Mouse (Mus musculus) neural tube, embryonic 13.5 days (tissue): Measurements from ENCODE around the gene Jsrp1. TPM values are rescaled to one million over a fixed set of nuclear protein-coding genes. Genes with fewer than 3 reads are reported as not detected.
A peak's percentile ranks its signal among the peaks of the same experiment; 100 is the strongest.

ENCODE experiments used
- ATAC-seq: fragments of 200-750 bp; cut with Nextera tagmentation; 2 replicates; pipeline ENCODE4 v1.8.0; 2017; ENCODE audit warnings: low read depth, mild to moderate bottlenecking, moderate TSS enrichment, moderate library complexity
- H3K27ac ChIP-seq: fragments of 300-500 bp; sonication (generic); replicated peaks from 2 replicates; pipeline ENCODE4 v1.5.1; 2015; ENCODE audit warnings: moderate library complexity, mild to moderate bottlenecking, inconsistent platforms
- H3K27me3 ChIP-seq: fragments of 300-500 bp; sonication (generic); 2 replicates; pipeline ENCODE4 v1.6.1; 2015; ENCODE audit warnings: mild to moderate bottlenecking, inconsistent platforms
- H3K36me3 ChIP-seq: fragments of 300-500 bp; sonication (generic); 2 replicates; pipeline ENCODE4 v1.6.1; 2015; ENCODE audit warnings: mild to moderate bottlenecking, inconsistent platforms
- H3K4me1 ChIP-seq: fragments of 300-500 bp; sonication (generic); replicated peaks from 2 replicates; pipeline ENCODE4 v1.6.1; 2015; ENCODE audit warnings: inconsistent platforms
- H3K4me2 ChIP-seq: fragments of 300-500 bp; sonication (generic); 2 replicates; pipeline ENCODE4 v1.6.1; 2015; ENCODE audit warnings: inconsistent platforms, mild to moderate bottlenecking, moderate library complexity
- H3K4me3 ChIP-seq: fragments of 300-500 bp; sonication (generic); 2 replicates; pipeline ENCODE4 v1.5.1; 2015; ENCODE audit warnings: mild to moderate bottlenecking, inconsistent platforms
- H3K9ac ChIP-seq: fragments of 300-500 bp; sonication (generic); 2 replicates; pipeline ENCODE4 v1.6.1; 2015; ENCODE audit warnings: moderate library complexity, mild to moderate bottlenecking, inconsistent platforms
- H3K9me3 ChIP-seq: fragments of 300-500 bp; sonication (generic); 2 replicates; pipeline ENCODE4 v1.6.1; 2016; ENCODE audit warnings: inconsistent platforms
- WGBS: fragments of 180-500 bp; shearing (Covaris S2); methylation state at CpG from one replicate; pipeline ENCODE4 v1.1.7; 2015; 5-methylcytosine and 5-hydroxymethylcytosine counted together
- microRNA counts: library from miRNA; unstranded; fragments of <30 nt; microRNA quantifications from one replicate; lab custom pipeline; 2016
- microRNA-seq: library from miRNA; unstranded; fragments of <30 nt; microRNA quantifications from one replicate; pipeline ENCODE4, GENCODE M21; 2016
- polyA plus RNA-seq: library from polyadenylated mRNA; unstranded; fragments of >200 nt; fragmentation: Nextera tagmentation; extraction: Ambion mirVana; gene quantifications from 2 replicates; pipeline ENCODE4 v1.2.1, GENCODE M21; 2015

The Jsrp1 gene
- polyA plus RNA-seq, 1 experiment from 2014 or later: 1.1 TPM

- Histone ChIP-seq H3K27me3 (no peaks in the 10 kb centered on the region), H3K27ac (no peak overlapping the region), H3K36me3 (peaks cover 10% of the 10 kb centered on the region; the same call in 1 of the 2 replicates), H3K4me3 (no peak overlapping the region), H3K4me1 (peaks cover 65% of the 10 kb centered on the region), H3K9ac (no peak overlapping the region; the same call in 1 of the 2 replicates), H3K9me3 (no peaks in the 10 kb centered on the region), H3K4me2 (no peak overlapping the region)
- WGBS: 87% methylated on average over 4 of the region's 4 CpGs
- no peak for ATAC-seq
These were observed 52.4 kb downstream of the Jsrp1 start for GRCm38 (mm10) chr10:80760596-80761524.

DNA sequence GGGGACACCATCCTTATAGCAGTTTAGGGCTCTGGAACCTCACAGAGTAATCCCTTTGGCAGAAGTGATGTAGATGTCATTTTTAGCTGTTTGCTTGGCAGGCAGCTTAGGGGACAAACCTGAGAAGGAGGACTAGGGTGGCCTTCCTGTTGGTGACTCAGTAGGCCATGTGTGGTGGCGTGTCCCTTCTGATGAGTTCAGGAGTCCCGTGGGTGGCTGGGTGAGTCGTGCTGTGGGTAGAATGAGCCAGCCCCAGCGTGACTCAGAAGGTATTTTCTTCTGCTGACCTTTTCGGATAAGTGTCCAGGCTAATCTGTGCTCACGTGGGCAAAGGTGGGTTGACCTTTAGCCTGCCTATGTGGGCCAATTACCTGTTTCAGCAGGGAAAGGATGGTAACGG is 54.6 kb downstream of the Jsrp1 start:
- no peaks in the 10 kb centered on the region for H3K9me3 ChIP-seq
- 82% methylated on average over 7 of the region's 7 CpGs for WGBS
- H3K9ac ChIP-seq: no peak overlapping the region
- no peak overlapping the region for H3K27ac ChIP-seq
- H3K4me3 ChIP-seq: no peak overlapping the region
- no peak for ATAC-seq
- no peaks in the 10 kb centered on the region for H3K27me3 ChIP-seq
- H3K4me2 ChIP-seq: no peak overlapping the region
- no peaks in the 10 kb centered on the region for H3K36me3 ChIP-seq
- peaks cover 73% of the 10 kb centered on the region for H3K4me1 ChIP-seq

MicroRNA genes within 50 kb of the gene (microRNA counts, 519-probe panel; counts per million panel counts)
- microRNA mmu-miR-1982 (lab: Ali Mortazavi, UCI): not detected

Small RNA genes within 50 kb of the gene (microRNA-seq; reads per million reads assigned to microRNA genes)
- 2.5 reads per million, percentile 10 among the genes with 10 or more reads in this experiment for gene Mir1982

Other genes with a start within 250 kb of the Jsrp1 start
- 4.9 and 5.5 TPM in 2 replicates for gene Klf16, start 236.2 kb downstream of the Jsrp1 start, polyA plus RNA-seq
- 108 and 123 TPM in 2 replicates for gene Abhd17a, start 223.2 kb downstream of the Jsrp1 start, polyA plus RNA-seq
- gene Scamp4, start 210.6 kb downstream of the Jsrp1 start, polyA plus RNA-seq: 62.7 and 64.8 TPM in 2 replicates
- 3.0 and 4.8 TPM in 2 replicates for gene Adat3, start 210.6 kb downstream of the Jsrp1 start, polyA plus RNA-seq
- 2.8 and 3.7 TPM in 2 replicates for gene Gm49322, start 207.5 kb downstream of the Jsrp1 start, polyA plus RNA-seq
- gene Csnk1g2, start 190.7 kb downstream of the Jsrp1 start, polyA plus RNA-seq: 98.0 and 110 TPM in 2 replicates
- gene Btbd2, start 156.4 kb downstream of the Jsrp1 start, polyA plus RNA-seq: 93.9 and 100.0 TPM in 2 replicates
- gene Mknk2, start 135.4 kb downstream of the Jsrp1 start, polyA plus RNA-seq: 61.4 and 63.4 TPM in 2 replicates
- 46.4 and 55.1 TPM in 2 replicates for gene Mob3a, start 111.5 kb downstream of the Jsrp1 start, polyA plus RNA-seq
- gene Izumo4, start 111.3 kb downstream of the Jsrp1 start, polyA plus RNA-seq: 37.2 and 39.1 TPM in 2 replicates
- gene Ap3d1, start 71.2 kb downstream of the Jsrp1 start, polyA plus RNA-seq: 106 and 114 TPM in 2 replicates
- 16.4 and 19.5 TPM in 2 replicates for gene Dot1l, start 58.3 kb downstream of the Jsrp1 start, polyA plus RNA-seq
- 67.5 and 71.0 TPM in 2 replicates for gene Sf3a2, start 15.3 kb downstream of the Jsrp1 start, polyA plus RNA-seq
- gene Plekhj1, start 14.9 kb downstream of the Jsrp1 start, polyA plus RNA-seq: 128 and 137 TPM in 2 replicates
- gene Amh, start 8.3 kb downstream of the Jsrp1 start, polyA plus RNA-seq: 0.11 TPM in 1 of 2 replicates, not detected in the other
- gene Oaz1, start 13.2 kb upstream of the Jsrp1 start, polyA plus RNA-seq: 1,173 and 1,183 TPM in 2 replicates
- gene Lingo3, start 30.5 kb upstream of the Jsrp1 start, polyA plus RNA-seq: 2.3 and 3.2 TPM in 2 replicates
- gene Lsm7, start 41.7 kb upstream of the Jsrp1 start, polyA plus RNA-seq: 199 and 218 TPM in 2 replicates
- 62.0 and 66.2 TPM in 2 replicates for gene Sppl2b, start 41.8 kb upstream of the Jsrp1 start, polyA plus RNA-seq
- gene Tmprss9, start 58.4 kb upstream of the Jsrp1 start, polyA plus RNA-seq: 0.08 and 0.31 TPM in 2 replicates
- gene Timm13, start 87.5 kb upstream of the Jsrp1 start, polyA plus RNA-seq: 328 and 331 TPM in 2 replicates
- 38.3 and 41.6 TPM in 2 replicates for gene Lmnb2, start 104.7 kb upstream of the Jsrp1 start, polyA plus RNA-seq
- 8.8 and 9.0 TPM in 2 replicates for gene Gadd45b, start 116.6 kb upstream of the Jsrp1 start, polyA plus RNA-seq
- gene Gng7, start 201.4 kb upstream of the Jsrp1 start, polyA plus RNA-seq: 16.2 and 17.4 TPM in 2 replicates
- gene Diras1, start 212.2 kb upstream of the Jsrp1 start, polyA plus RNA-seq: 38.1 and 38.7 TPM in 2 replicates
- 40.9 and 44.2 TPM in 2 replicates for gene Slc39a3, start 223.9 kb upstream of the Jsrp1 start, polyA plus RNA-seq
- gene Sgta, start 246.7 kb upstream of the Jsrp1 start, polyA plus RNA-seq: 283 and 286 TPM in 2 replicates